Mouse (Mus musculus): Measurements from ENCODE around the gene Olfr141.

Olfr141 gene

GRCm38 (mm10) chr2:86809918-86810317, at the start of gene Olfr141:
Olfr141 (minus strand) TSS chr2:86810018.
- DNase-seq (ENCODE audit: low read depth, low spot score), result no peak

DNA sequence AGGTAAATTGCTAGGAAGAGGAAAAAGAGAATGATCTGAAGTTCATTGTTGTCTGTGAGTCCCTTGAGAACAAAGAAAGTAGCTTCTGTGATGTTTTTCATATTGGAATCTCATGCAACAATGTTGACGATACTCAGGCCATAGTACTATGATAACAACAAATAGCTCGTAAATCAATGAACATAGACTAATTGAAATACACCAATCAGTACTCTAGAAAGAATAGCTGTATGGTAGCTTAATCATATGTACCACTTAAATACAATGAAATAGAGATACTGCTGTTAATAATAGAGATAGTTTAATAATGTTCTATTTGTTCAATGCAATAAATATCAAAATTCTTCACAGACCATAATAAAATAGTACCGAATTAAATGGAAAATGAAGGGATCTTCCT, 41.8 kb upstream of the Olfr141 start, which contains the start of gene Olfr1095:
Olfr1095 (minus strand) TSS at position 101 of the 400 bp plus-strand sequence.
- DNase-seq (ENCODE audit: low read depth, low spot score), result no peak

DNA sequence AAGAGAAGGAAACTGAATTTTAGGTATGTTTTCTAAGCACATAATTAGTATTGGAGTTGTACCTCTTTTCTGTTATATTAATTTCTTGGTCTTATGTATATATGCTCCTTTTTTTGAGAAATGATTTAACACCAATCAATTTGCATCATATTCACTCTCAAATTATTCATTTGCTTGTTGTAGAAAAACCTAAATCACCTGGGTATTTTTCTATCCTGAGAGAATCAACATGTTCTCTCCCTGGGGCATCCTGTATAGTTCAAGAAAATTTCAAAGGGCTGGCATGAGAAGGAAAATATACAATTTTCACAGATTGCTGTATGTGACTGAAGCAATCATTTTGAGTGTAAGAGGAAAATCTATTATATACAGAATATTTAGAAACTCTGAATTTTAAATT, 14.5 kb upstream of the Olfr141 start, which contains the start of gene Olfr1094:
Olfr1094 (plus strand) TSS at position 301 of the 400 bp plus-strand sequence.
- DNase-seq (ENCODE audit: low read depth, low spot score), result no peak

DNA sequence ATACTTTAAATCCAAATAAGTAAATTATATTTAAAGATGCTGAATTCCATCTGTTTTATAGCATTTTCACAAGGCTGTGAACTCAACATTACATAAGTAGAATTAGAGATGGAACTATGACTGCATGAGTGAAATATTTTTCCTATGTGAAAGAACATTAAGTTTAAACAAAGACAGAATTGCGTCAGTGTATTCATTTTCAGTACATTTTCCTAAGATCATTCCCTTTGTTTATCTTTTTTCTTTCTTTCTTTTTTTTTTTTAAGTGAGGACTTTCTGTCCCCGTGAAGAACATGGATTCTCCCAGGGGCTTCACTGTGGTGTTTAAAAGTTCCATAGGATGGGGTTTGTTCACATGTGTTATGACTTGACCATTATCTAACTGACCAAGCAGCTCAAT, 27.6 kb downstream of the Olfr141 start, which contains the start of gene Olfr1093:
Olfr1093 (plus strand) TSS at position 301 of the 400 bp plus-strand sequence.
- DNase-seq (ENCODE audit: low read depth, low spot score), result no peak

DNA sequence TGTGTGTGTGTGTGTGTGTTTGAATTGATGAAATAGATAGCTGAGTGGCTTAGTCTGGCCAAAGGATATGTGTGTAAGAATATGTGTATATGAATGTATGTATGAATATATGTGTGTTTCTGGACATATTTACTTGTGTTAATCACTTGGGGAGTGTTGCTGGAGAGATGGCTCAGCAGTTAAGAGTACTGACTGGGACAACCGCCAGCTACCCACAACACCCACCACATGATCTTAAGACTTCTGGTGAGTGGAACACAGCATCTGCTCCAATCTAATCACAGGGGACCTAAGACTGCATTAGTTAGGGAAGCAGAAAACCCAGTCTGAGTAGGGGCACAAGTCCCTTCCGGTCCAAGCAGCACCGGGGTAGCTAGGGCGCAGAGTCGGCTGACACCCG, 48.8 kb downstream of the Olfr141 start:
- DNase-seq (ENCODE audit: low read depth, low spot score), result no peak

GRCm38 (mm10) chr2:86758893-86759292, 50.9 kb downstream of the Olfr141 start, which contains the start of gene Olfr1090:
Olfr1090 (minus strand) TSS chr2:86758993.
- DNase-seq (ENCODE audit: low read depth, low spot score), result no peak
